28 mouse cellular contexts compared by ENCODE assay signal in the genomic region with DNA sequence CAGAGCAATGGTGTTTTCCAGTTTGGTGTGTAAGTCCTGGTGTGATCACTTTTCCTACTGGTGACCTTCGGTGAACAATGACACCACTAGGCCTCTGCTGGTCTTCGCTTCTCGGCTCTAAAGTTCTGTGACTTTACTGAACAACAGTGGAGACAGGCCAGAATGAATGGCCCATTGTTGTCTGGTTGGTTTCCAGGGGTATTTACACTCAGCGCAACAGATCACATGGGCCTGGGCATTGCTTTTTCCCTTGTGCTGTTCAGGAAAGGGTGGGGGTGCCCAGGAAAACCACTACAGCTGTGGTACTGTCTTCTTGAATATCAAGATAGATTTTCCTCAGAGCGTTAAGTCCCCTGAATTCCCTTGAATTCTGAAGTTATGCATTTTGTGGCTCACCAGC. TPM values are rescaled to one million over a fixed set of nuclear protein-coding genes. Genes with fewer than 3 reads are reported as not detected.
DNase-seq lines count a peak whose midpoint lies in the region; ATAC-seq lines count a peak whose summit lies in the region.
"Had no signal": no experiment of that assay in that cellular context is flagged by ENCODE, and none has a peak within 500 bp of the region (broad histone marks: within the 10 kb centered on the region; RNA-seq: fewer than 3 reads in every experiment).

No protein-coding gene starts in this region.

- DNase-seq in forebrain, embryonic 10.5 days (ENCODE audit: extremely low spot score, low spot score), result no peak
- DNase-seq in lung, postnatal 4 days, result no peak
- DNase-seq in embryonic facial prominence, embryonic 11.5 days (ENCODE audit: low spot score), result peak; percentile 9
- peak; percentile 32 for DNase-seq in lung, postnatal 25 days (ENCODE audit: low spot score)
- DNase-seq in spleen, adult 18-20 months, result no peak
- DNase-seq in gastrocnemius, postnatal 36 days, result no peak
- DNase-seq: adrenal gland, postnatal 25 days; right cerebral cortex, postnatal 14 days; thymus, adult 2 months had no signal

- no peak for ATAC-seq in forebrain, embryonic 13.5 days
- 0 out of 2 replicates have a peak, but pooled peaks have one; percentile 16 for ATAC-seq in lung, embryonic 15.5 days (ENCODE audit: borderline replicate concordance, extremely low read depth, low FRiP score, low TSS enrichment)
- ATAC-seq in embryonic facial prominence, embryonic 11.5 days (replicated peaks; ENCODE audit: insufficient number of reproducible peaks, low FRiP score, low TSS enrichment, low read depth), result no peak
- ATAC-seq: intestine, embryonic 16.5 days; liver, embryonic 12.5 days; midbrain, embryonic 13.5 days had no signal

- H3K4me2 ChIP-seq in forebrain, embryonic 13.5 days, result no peak overlapping the region
- no peak overlapping the region for H3K4me2 ChIP-seq in lung, embryonic 15.5 days
- H3K4me2 ChIP-seq in embryonic facial prominence, embryonic 11.5 days (ENCODE audit: low read depth, low read length), result no peak overlapping the region
- H3K4me2 ChIP-seq: hindbrain, embryonic 15.5 days; limb, embryonic 12.5 days; liver, embryonic 12.5 days; midbrain, embryonic 13.5 days had no signal

- H3K9ac ChIP-seq in forebrain, embryonic 13.5 days, result no peak overlapping the region
- no peak overlapping the region for H3K9ac ChIP-seq in lung, embryonic 15.5 days
- no peak overlapping the region for H3K9ac ChIP-seq in embryonic facial prominence, embryonic 11.5 days (replicated peaks; ENCODE audit: low read length)
- H3K9ac ChIP-seq: hindbrain, embryonic 15.5 days; limb, embryonic 12.5 days; liver, embryonic 12.5 days; midbrain, embryonic 13.5 days had no signal

- 71% methylated on average over 5 of the region's 5 CpGs for WGBS in forebrain, embryonic 10.5 days
- WGBS in forebrain, embryonic 13.5 days, result 66% methylated on average over 5 of the region's 5 CpGs
- WGBS in lung, embryonic 15.5 days, result 57% methylated on average over 5 of the region's 5 CpGs
- 40% methylated on average over 5 of the region's 5 CpGs for WGBS in embryonic facial prominence, embryonic 11.5 days

- peaks cover 7% of the 10 kb centered on the region; the same call in 1 of the 2 replicates for H3K4me1 ChIP-seq in forebrain, embryonic 10.5 days
- H3K4me1 ChIP-seq in forebrain, embryonic 13.5 days, result no peaks in the 10 kb centered on the region
- peaks cover 14% of the 10 kb centered on the region for H3K4me1 ChIP-seq in lung, embryonic 15.5 days
- no peaks in the 10 kb centered on the region for H3K4me1 ChIP-seq in embryonic facial prominence, embryonic 11.5 days (ENCODE audit: control insufficient read depth, insufficient read depth, low read length)

- no peaks in the 10 kb centered on the region for H3K36me3 ChIP-seq in forebrain, embryonic 10.5 days (replicated peaks)
- H3K36me3 ChIP-seq in forebrain, embryonic 13.5 days (ENCODE audit: poor library complexity, severe bottlenecking), result no peaks in the 10 kb centered on the region
- no peaks in the 10 kb centered on the region for H3K36me3 ChIP-seq in lung, embryonic 15.5 days
- H3K36me3 ChIP-seq in embryonic facial prominence, embryonic 11.5 days (replicated peaks; ENCODE audit: control insufficient read depth, insufficient read depth, low read depth, low read length), result no peaks in the 10 kb centered on the region
- H3K36me3 ChIP-seq: G1E; hindbrain, embryonic 15.5 days; limb, embryonic 12.5 days; liver, embryonic 12.5 days; midbrain, embryonic 13.5 days had no signal

- intact Hi-C loops in gastrocnemius, postnatal 36 days (cut with DNase I), result no loop called here

- H3K27me3 ChIP-seq in forebrain, embryonic 10.5 days (ENCODE audit: poor library complexity, severe bottlenecking), result no peaks in the 10 kb centered on the region
- no peaks in the 10 kb centered on the region for H3K27me3 ChIP-seq in forebrain, embryonic 13.5 days
- no peaks in the 10 kb centered on the region for H3K27me3 ChIP-seq in lung, embryonic 15.5 days
- no peaks in the 10 kb centered on the region for H3K27me3 ChIP-seq in embryonic facial prominence, embryonic 11.5 days (ENCODE audit: control insufficient read depth, insufficient read depth, low read length)
- H3K27me3 ChIP-seq: hindbrain, embryonic 15.5 days; limb, embryonic 12.5 days; liver, embryonic 12.5 days; midbrain, embryonic 13.5 days had no signal

- no peak overlapping the region for H3K4me3 ChIP-seq in forebrain, embryonic 10.5 days
- H3K4me3 ChIP-seq in forebrain, embryonic 13.5 days, result no peak overlapping the region
- no peak overlapping the region for H3K4me3 ChIP-seq in lung, embryonic 15.5 days
- H3K4me3 ChIP-seq in embryonic facial prominence, embryonic 11.5 days (ENCODE audit: low read depth, low read length), result no peak overlapping the region
- H3K4me3 ChIP-seq: heart, adult 2 months; hindbrain, embryonic 15.5 days; limb, embryonic 12.5 days; liver, embryonic 12.5 days; midbrain, embryonic 13.5 days; myocyte had no signal

- H3K9me3 ChIP-seq in forebrain, embryonic 10.5 days, result no peaks in the 10 kb centered on the region
- no peaks in the 10 kb centered on the region for H3K9me3 ChIP-seq in forebrain, embryonic 13.5 days (replicated peaks)
- H3K9me3 ChIP-seq in lung, embryonic 15.5 days, result no peaks in the 10 kb centered on the region
- H3K9me3 ChIP-seq in embryonic facial prominence, embryonic 11.5 days (replicated peaks; ENCODE audit: control insufficient read depth, low read length), result no peaks in the 10 kb centered on the region
- H3K9me3 ChIP-seq: G1E; hindbrain, embryonic 15.5 days; limb, embryonic 12.5 days; liver, embryonic 12.5 days; midbrain, embryonic 13.5 days had no signal

- H3K27ac ChIP-seq in forebrain, embryonic 10.5 days, result 0 out of 2 replicates have a peak overlapping the region, but pooled peaks have one; percentile 30
- no peak overlapping the region for H3K27ac ChIP-seq in forebrain, embryonic 13.5 days
- H3K27ac ChIP-seq in lung, embryonic 15.5 days, result peak overlapping the region; percentile 15; the same call in 1 of the 2 replicates
- H3K27ac ChIP-seq in embryonic facial prominence, embryonic 11.5 days (replicated peaks; ENCODE audit: low read depth, low read length), result no peak overlapping the region
- H3K27ac ChIP-seq: heart, adult 2 months; hindbrain, embryonic 15.5 days; limb, embryonic 12.5 days; liver, embryonic 12.5 days; macrophage; midbrain, embryonic 13.5 days had no signal

RNA-seq across cellular contexts. Expression of gene Tmcc3, which starts 38.5 kb away (rescaled TPM):
- 2.0 and 2.3 TPM in 2 replicates for polyA plus RNA-seq in forebrain, embryonic 10.5 days (2016; fragmentation: Nextera tagmentation; extraction: Ambion mirVana)
- 3.7 and 4.8 TPM in 2 replicates for polyA plus RNA-seq in forebrain, embryonic 13.5 days (2015; fragmentation: Nextera tagmentation; extraction: Ambion mirVana)
- 5.1 and 7.3 TPM in 2 replicates for polyA plus RNA-seq in lung, embryonic 15.5 days (2015; fragmentation: Nextera tagmentation; extraction: Ambion mirVana)
- 3.0 and 4.1 TPM in 2 replicates for polyA plus RNA-seq in embryonic facial prominence, embryonic 11.5 days (2014; fragmentation: Nextera tagmentation; extraction: Ambion mirVana)
- 10 to 100 TPM; 17.3 to 19.3 TPM for total RNA-seq in gastrocnemius, postnatal 36 days (2021)

RNA-seq across cellular contexts. Expression of gene Gm4792, which starts 51.7 kb away (rescaled TPM):
- 0.19 TPM in 1 of 2 replicates, not detected in the other for polyA plus RNA-seq in forebrain, embryonic 10.5 days (2016; fragmentation: Nextera tagmentation; extraction: Ambion mirVana)
- polyA plus RNA-seq in forebrain, embryonic 13.5 days (2015; fragmentation: Nextera tagmentation; extraction: Ambion mirVana), result 0.22 TPM in 1 of 2 replicates, not detected in the other
- polyA plus RNA-seq in lung, embryonic 15.5 days (2015; fragmentation: Nextera tagmentation; extraction: Ambion mirVana), result not detected in 2 replicates
- polyA plus RNA-seq in embryonic facial prominence, embryonic 11.5 days (2014; fragmentation: Nextera tagmentation; extraction: Ambion mirVana), result not detected in 2 replicates
- total RNA-seq in gastrocnemius, postnatal 36 days (2021), result not detected
- total RNA-seq: adrenal gland, postnatal 25 days; G1E; gastrocnemius, postnatal 14 days; heart, adult 2 months; layer of hippocampus, postnatal 14 days; left cerebral cortex, postnatal 10 days had no signal
- polyA plus RNA-seq: cerebellum, adult 2 months; forebrain, embryonic 11.5 days; G1E; heart, adult 2 months; intestine, embryonic 16.5 days; kidney, embryonic 16.5 days; large intestine, adult 2 months; limb, embryonic 12.5 days; liver, embryonic 12.5 days; macrophage; myocyte; stomach, embryonic 16.5 days; thymus, adult 2 months had no signal

Comparison
In these comparisons a context has a peak if more than half of its experiments do, and no peak if none do; other contexts are left out.
1. DNase-seq: peak in embryonic facial prominence, embryonic 11.5 days (single experiment) and lung, postnatal 25 days (single experiment); none in forebrain, embryonic 10.5 days (single experiment), lung, postnatal 4 days (0 of 2), spleen, adult 18-20 months (0 of 2) and gastrocnemius, postnatal 36 days (0 of 2).
2. H3K27ac ChIP-seq: peak in forebrain, embryonic 10.5 days (single experiment) and lung, embryonic 15.5 days (single experiment); none in forebrain, embryonic 13.5 days (single experiment) and embryonic facial prominence, embryonic 11.5 days (single experiment).